Mouse (Mus musculus): ENCODE measurements around the gene Eif3d. TPM values are rescaled to one million over a fixed set of nuclear protein-coding genes. Genes with fewer than 3 reads are reported as not detected.

Gene Eif3d
- polyA plus RNA-seq, 1 experiment: 461 TPM

DNA sequence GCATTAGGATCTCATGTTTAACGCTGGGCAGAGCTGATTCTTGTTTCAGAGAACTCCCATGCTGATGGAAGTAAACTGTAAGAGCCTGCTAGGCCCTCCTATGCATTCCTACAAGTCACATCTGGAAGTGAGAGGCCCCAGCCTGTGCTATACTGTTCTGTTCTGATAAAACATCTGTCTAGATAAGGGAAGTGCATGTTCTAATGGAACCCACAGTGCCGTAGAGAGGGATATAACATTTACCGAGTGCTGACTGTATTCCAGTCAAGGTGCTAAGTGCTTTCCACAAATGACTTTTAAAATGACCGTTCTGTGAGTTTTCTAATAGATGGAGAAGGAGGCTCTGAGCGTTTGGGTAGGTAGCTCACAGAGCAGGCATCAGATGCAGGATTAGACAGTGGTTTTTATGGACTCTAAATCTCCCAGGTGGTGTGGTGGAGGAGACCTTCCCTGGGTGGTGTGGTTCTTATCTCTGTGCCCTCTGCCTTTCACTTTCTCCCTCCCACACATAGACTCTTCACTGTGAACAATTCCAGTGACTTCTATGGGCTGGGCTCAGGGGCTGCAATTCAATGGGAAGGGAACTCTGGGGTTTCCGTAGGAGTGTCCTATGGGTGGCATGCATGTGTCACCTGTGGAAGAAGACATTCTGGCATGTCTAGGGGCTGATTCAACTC is 3.7 kb upstream of the Eif3d start:
- H3K4me3 ChIP-seq: no peak overlapping the region
- peaks cover 21% of the 10 kb centered on the region for H3K27me3 ChIP-seq (ENCODE audit: control insufficient read depth, insufficient read depth, insufficient read length)
- H3ac ChIP-seq (ENCODE audit: control insufficient read depth, insufficient read length): no peak overlapping the region
- H3K4me2 ChIP-seq (ENCODE audit: low read depth): no peak overlapping the region
- peaks cover 13% of the 10 kb centered on the region for H3K79me2 ChIP-seq (ENCODE audit: control insufficient read depth, insufficient read depth)
- TF ChIP-seq E2F4 (IDR thresholded peaks at IDR 0.05; ENCODE audit: insufficient read depth) (no peak), TCF3 (IDR thresholded peaks at IDR 0.05; ENCODE audit: insufficient read length, low read depth) (no peak), MYOG (IDR thresholded peaks at IDR 0.05; ENCODE audit: control insufficient read depth in 1 of 3, insufficient read depth in 1 of 3, insufficient read length in 2 of 3, low read depth in 2 of 3) (no peak)
- H3K36me3 ChIP-seq (ENCODE audit: control insufficient read depth, insufficient read depth): no peaks in the 10 kb centered on the region

DNA sequence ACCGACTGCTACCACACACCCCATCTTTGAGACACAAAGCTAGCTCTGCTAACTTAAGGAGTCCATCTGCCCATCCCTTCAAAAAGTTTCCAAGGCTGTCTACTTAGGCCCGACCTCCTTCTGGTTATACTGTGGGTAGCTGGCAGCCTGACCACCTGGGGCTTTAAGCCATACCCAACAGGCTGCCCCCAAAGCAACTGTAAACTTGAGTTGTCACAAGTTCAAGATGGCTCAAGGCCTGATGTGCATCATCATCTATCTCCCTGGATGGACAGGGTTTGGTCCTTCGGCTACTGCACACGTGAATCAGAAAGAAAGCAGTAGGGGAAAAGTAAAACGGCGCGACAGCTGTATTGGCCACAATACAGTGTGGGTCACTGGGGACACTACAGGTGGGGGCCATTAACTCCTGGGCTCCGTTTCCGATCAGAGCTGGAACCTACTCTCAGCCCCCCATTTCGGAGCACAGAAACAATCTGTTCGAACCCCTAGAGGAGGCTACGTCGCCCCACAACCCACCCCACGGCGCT is 608 bp downstream of the Eif3d start:
- TF ChIP-seq USF1 (IDR thresholded peaks at IDR 0.05; ENCODE audit: low read depth) (no peak), MYOD1 (IDR thresholded peaks at IDR 0.05; ENCODE audit: control insufficient read depth in 1 of 3, insufficient read length in 2 of 3, low read depth in 2 of 3) (no peak), TCF12 (IDR thresholded peaks at IDR 0.05; ENCODE audit: insufficient read depth, poor library complexity, severe bottlenecking) (no peak), MYOG (IDR thresholded peaks at IDR 0.05; ENCODE audit: control insufficient read depth in 1 of 3, insufficient read depth in 1 of 3, insufficient read length in 2 of 3, low read depth in 2 of 3) (peak in 1 of 3 experiments; percentile 14), POLR2AphosphoS2 (IDR thresholded peaks at IDR 0.05; ENCODE audit: insufficient read length, low read depth) (no peak)
- Histone ChIP-seq H3K36me3 (ENCODE audit: control insufficient read depth, insufficient read depth) (peaks cover 36% of the 10 kb centered on the region), H3K27me3 (ENCODE audit: control insufficient read depth, insufficient read depth, insufficient read length) (peaks cover 6% of the 10 kb centered on the region), H3K4me2 (ENCODE audit: low read depth) (peak overlapping the region; percentile 91), H3ac (ENCODE audit: control insufficient read depth, insufficient read length) (peak overlapping the region; percentile 44), H3K79me2 (ENCODE audit: control insufficient read depth, insufficient read depth) (peaks cover 30% of the 10 kb centered on the region), H3K4me3 (peak overlapping the region; percentile 83)

DNA sequence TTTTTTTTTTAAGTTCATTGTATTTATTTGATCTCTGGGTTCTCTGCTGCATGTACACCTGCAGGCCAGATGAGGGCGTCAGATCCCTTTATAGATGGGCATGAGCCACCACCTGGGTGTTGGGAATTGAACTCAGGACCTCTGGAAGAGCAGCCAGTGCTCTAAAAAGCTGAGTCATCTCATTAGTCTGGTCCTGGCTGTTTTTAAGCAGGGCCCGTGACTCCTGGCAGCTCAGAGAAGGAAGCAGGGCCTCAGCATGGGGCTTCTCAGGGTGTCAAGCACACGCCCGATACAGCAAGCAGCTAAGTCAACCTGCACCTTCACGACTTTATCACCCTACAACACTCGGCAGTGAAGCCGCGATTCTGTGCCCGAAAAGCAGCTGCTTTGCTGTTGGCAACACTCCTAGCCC is 5.5 kb downstream of the Eif3d start:
- no peak overlapping the region for H3ac ChIP-seq (ENCODE audit: control insufficient read depth, insufficient read length)
- H3K79me2 ChIP-seq (ENCODE audit: control insufficient read depth, insufficient read depth): peaks cover 26% of the 10 kb centered on the region
- no peak overlapping the region for H3K4me2 ChIP-seq (ENCODE audit: low read depth)
- peaks cover 84% of the 10 kb centered on the region for H3K36me3 ChIP-seq (ENCODE audit: control insufficient read depth, insufficient read depth)
- no peaks in the 10 kb centered on the region for H3K27me3 ChIP-seq (ENCODE audit: control insufficient read depth, insufficient read depth, insufficient read length)
- H3K4me3 ChIP-seq: no peak overlapping the region
- TF ChIP-seq MYOD1 (IDR thresholded peaks at IDR 0.05; ENCODE audit: control insufficient read depth in 1 of 3, insufficient read length in 2 of 3, low read depth in 2 of 3) (no peak), SRF (IDR thresholded peaks at IDR 0.05; ENCODE audit: control insufficient read depth, insufficient read length, low read depth) (no peak), POLR2AphosphoS2 (IDR thresholded peaks at IDR 0.05; ENCODE audit: insufficient read length, low read depth) (peak; percentile 34), MAX (IDR thresholded peaks at IDR 0.05; ENCODE audit: low read depth) (no peak), CEBPB (IDR thresholded peaks at IDR 0.05; ENCODE audit: insufficient read depth, poor library complexity, severe bottlenecking) (no peak)

DNA sequence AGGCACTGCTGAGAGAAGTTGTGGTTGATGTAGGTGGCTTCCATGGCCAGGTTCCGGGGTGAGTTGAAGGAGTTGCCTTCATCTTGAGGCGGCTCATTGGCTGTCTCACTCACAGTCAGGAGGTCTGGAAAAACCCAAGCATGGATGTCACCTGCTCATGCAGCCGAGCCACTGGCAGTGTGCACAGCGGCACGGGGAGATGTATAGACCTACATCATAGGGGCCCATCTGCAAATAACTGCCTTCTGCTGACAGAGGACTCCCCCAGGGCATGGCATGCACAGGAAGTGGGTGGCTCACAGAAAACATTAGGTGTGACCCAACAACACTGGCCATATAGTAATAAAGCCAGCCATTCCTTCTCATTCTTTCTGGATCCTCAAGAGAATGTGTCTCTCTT is 8.2 kb downstream of the Eif3d start:
- Histone ChIP-seq H3ac (ENCODE audit: control insufficient read depth, insufficient read length) (no peak overlapping the region), H3K36me3 (ENCODE audit: control insufficient read depth, insufficient read depth) (peaks cover 90% of the 10 kb centered on the region), H3K79me2 (ENCODE audit: control insufficient read depth, insufficient read depth) (no peaks in the 10 kb centered on the region), H3K4me3 (no peak overlapping the region), H3K4me2 (ENCODE audit: low read depth) (no peak overlapping the region), H3K27me3 (ENCODE audit: control insufficient read depth, insufficient read depth, insufficient read length) (no peaks in the 10 kb centered on the region)
- TF ChIP-seq REST (IDR thresholded peaks at IDR 0.05; ENCODE audit: insufficient read depth, insufficient read length) (no peak), TCF12 (IDR thresholded peaks at IDR 0.05; ENCODE audit: insufficient read depth, poor library complexity, severe bottlenecking) (no peak), MYOD1 (IDR thresholded peaks at IDR 0.05; ENCODE audit: control insufficient read depth in 1 of 3, insufficient read length in 2 of 3, low read depth in 2 of 3) (no peak), E2F4 (IDR thresholded peaks at IDR 0.05; ENCODE audit: insufficient read depth) (no peak), MYOG (IDR thresholded peaks at IDR 0.05; ENCODE audit: control insufficient read depth in 1 of 3, insufficient read depth in 1 of 3, insufficient read length in 2 of 3, low read depth in 2 of 3) (no peak), USF1 (IDR thresholded peaks at IDR 0.05; ENCODE audit: low read depth) (no peak), MAX (IDR thresholded peaks at IDR 0.05; ENCODE audit: low read depth) (no peak), POLR2A (IDR thresholded peaks at IDR 0.05; ENCODE audit: insufficient read length, low read depth) (no peak), TCF3 (IDR thresholded peaks at IDR 0.05; ENCODE audit: insufficient read length, low read depth) (no peak), POLR2AphosphoS2 (IDR thresholded peaks at IDR 0.05; ENCODE audit: insufficient read length, low read depth) (no peak), CEBPB (IDR thresholded peaks at IDR 0.05; ENCODE audit: insufficient read depth, poor library complexity, severe bottlenecking) (no peak), SRF (IDR thresholded peaks at IDR 0.05; ENCODE audit: control insufficient read depth, insufficient read length, low read depth) (no peak)

DNA sequence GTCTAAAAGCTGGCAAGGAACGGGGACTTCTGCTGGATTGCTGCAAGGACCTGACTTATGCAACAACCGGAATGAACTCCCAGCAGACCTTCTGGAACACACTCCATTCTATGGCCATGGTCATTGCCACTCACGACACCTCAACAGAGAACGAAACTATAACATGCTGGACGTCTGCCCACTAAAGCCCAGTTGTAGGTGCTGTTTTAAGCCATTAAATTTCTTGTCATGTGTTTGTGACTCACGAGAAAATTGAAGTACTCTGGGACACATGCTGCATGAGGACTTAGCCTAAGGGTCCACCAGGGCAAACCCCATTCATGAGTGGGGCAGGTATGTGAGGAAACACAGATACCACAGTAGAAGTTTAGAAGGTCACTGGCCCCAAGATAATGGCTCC is 9.9 kb downstream of the Eif3d start:
- Histone ChIP-seq H3K36me3 (ENCODE audit: control insufficient read depth, insufficient read depth) (peaks cover 72% of the 10 kb centered on the region), H3K27me3 (ENCODE audit: control insufficient read depth, insufficient read depth, insufficient read length) (no peaks in the 10 kb centered on the region), H3K79me2 (ENCODE audit: control insufficient read depth, insufficient read depth) (no peaks in the 10 kb centered on the region), H3ac (ENCODE audit: control insufficient read depth, insufficient read length) (no peak overlapping the region), H3K4me2 (ENCODE audit: low read depth) (no peak overlapping the region), H3K4me3 (no peak overlapping the region)
- TF ChIP-seq MYOD1 (IDR thresholded peaks at IDR 0.05; ENCODE audit: control insufficient read depth in 1 of 3, insufficient read length in 2 of 3, low read depth in 2 of 3) (no peak), MAX (IDR thresholded peaks at IDR 0.05; ENCODE audit: low read depth) (no peak), TCF12 (IDR thresholded peaks at IDR 0.05; ENCODE audit: insufficient read depth, poor library complexity, severe bottlenecking) (no peak), E2F4 (IDR thresholded peaks at IDR 0.05; ENCODE audit: insufficient read depth) (no peak), POLR2AphosphoS2 (IDR thresholded peaks at IDR 0.05; ENCODE audit: insufficient read length, low read depth) (no peak), USF1 (IDR thresholded peaks at IDR 0.05; ENCODE audit: low read depth) (no peak), TCF3 (IDR thresholded peaks at IDR 0.05; ENCODE audit: insufficient read length, low read depth) (no peak), SRF (IDR thresholded peaks at IDR 0.05; ENCODE audit: control insufficient read depth, insufficient read length, low read depth) (no peak), CEBPB (IDR thresholded peaks at IDR 0.05; ENCODE audit: insufficient read depth, poor library complexity, severe bottlenecking) (no peak), POLR2A (IDR thresholded peaks at IDR 0.05; ENCODE audit: insufficient read length, low read depth) (no peak), REST (IDR thresholded peaks at IDR 0.05; ENCODE audit: insufficient read depth, insufficient read length) (no peak), MYOG (IDR thresholded peaks at IDR 0.05; ENCODE audit: control insufficient read depth in 1 of 3, insufficient read depth in 1 of 3, insufficient read length in 2 of 3, low read depth in 2 of 3) (no peak)

All from myocyte (in vitro differentiated cells).